Mouse (Mus musculus) layer of hippocampus, postnatal 10 days (tissue): ENCODE results near the gene Myh10. TPM values are rescaled to one million over a fixed set of nuclear protein-coding genes. Genes with fewer than 3 reads are reported as not detected.
A peak's percentile ranks its signal among the peaks of the same experiment; 100 is the strongest.
"Not testable (repeated sequence)": the region's sequence is repeated elsewhere in the genome, so short reads cannot be mapped to it uniquely, and the experiment has no call there.

Source experiments
- DNase-seq, 2 experiments: peaks; one replicate each; pipeline ENCODE4 v3.0.0; 2021; ENCODE audit warnings: low spot score in 2 of 2
- total RNA-seq, 2 experiments: library from RNA; stranded (reverse); gene quantifications; 2 replicates each; pipeline ENCODE4 v1.2.3; 2021

Myh10 gene
- total RNA-seq, 2 experiments from 2014 or later, result 164 to 167 TPM

DNA sequence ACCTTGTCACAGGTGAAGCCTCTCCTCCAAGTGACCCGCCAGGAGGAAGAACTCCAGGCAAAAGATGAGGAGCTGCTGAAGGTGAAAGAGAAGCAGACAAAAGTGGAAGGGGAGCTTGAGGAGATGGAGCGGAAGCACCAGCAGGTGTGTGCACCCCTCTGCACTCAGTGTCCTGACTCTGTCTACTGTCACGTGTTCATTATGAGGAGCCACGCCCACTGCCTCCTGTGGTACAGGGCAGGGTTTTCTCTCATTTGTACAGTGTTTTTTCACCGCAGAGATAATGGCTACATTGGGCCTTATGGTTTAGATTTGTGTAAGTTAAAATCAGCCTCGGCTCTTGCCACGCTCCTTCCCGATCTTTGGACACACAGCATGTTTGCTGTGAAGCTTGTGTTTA lies 94.5 kb downstream of the Myh10 start:
- no peak for DNase-seq

DNA sequence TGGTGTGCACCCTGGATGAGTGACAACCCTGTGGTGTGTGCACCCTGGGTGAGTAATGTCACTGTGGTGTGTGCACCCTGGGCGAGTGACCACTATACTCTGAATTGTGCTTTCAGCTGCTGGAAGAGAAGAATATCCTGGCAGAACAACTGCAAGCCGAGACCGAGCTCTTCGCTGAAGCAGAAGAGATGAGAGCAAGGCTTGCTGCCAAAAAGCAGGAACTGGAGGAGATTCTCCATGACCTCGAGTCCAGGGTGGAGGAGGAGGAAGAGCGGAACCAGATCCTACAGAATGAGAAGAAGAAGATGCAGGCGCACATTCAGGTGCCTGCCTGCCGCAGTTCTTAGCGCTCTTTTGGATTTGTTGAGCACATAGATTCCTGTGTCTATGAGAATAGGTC lies 95.9 kb downstream of the Myh10 start:
- no peak for DNase-seq

DNA sequence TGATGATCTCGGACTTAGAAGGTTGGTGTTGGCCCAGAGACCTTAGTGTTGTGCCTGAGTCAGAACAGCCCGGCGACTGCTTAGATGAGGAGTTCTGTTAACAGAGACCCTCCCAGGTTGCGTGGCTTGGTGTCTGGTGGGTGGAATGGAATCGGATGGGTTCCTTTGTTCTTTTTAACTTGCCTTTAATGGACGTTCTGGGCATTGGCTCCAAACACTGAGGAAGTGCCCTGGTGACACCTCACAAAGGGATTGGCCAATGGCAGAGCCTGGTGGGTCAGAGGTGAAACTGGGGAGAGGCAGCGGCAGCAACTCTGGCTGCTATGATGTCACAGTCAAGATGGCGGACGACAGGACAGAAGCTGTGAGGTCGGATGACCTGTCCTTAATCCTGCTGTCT lies 99.4 kb downstream of the Myh10 start:
- DNase-seq, result no peak

DNA sequence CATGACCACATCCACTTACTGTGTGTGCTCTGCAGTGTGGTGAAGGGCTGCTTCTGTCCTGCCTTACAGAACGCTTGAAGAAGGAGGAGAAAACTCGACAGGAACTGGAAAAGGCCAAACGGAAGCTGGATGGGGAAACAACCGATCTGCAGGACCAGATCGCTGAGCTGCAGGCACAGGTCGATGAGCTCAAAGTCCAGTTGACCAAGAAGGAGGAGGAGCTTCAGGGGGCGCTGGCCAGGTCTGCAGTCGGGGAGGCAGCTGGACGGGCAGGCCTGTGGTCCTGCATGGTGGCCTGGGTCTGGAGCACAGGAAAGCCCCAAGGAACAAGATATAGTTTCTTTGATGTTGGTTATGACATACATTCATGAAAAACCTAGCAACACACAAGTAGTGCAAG lies 100.4 kb downstream of the Myh10 start:
- no peak for DNase-seq

DNA sequence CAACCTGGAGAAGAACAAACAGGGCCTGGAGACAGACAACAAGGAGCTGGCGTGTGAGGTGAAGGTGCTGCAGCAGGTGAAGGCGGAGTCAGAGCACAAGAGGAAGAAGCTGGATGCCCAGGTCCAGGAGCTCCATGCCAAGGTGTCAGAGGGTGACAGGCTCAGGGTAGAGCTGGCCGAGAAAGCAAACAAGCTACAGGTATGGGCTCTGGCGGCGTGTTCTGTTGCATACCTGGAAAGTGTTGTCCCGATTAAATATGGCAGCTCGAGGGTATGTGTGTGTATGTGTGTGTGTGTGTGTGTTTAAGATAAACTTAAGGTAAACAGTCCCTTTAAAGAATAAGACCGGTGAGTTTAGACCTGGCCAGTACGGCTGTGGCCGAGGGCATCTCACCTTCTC lies 106.9 kb downstream of the Myh10 start:
- DNase-seq, result no peak

- DNase-seq, result no peak
Observed at GRCm38 (mm10) chr11:68805148-68805547, 113.8 kb downstream of the Myh10 start.

- DNase-seq, result peak; percentile 85 to 86
Observed at GRCm38 (mm10) chr11:68807787-68808186, 116.4 kb downstream of the Myh10 start.

DNA sequence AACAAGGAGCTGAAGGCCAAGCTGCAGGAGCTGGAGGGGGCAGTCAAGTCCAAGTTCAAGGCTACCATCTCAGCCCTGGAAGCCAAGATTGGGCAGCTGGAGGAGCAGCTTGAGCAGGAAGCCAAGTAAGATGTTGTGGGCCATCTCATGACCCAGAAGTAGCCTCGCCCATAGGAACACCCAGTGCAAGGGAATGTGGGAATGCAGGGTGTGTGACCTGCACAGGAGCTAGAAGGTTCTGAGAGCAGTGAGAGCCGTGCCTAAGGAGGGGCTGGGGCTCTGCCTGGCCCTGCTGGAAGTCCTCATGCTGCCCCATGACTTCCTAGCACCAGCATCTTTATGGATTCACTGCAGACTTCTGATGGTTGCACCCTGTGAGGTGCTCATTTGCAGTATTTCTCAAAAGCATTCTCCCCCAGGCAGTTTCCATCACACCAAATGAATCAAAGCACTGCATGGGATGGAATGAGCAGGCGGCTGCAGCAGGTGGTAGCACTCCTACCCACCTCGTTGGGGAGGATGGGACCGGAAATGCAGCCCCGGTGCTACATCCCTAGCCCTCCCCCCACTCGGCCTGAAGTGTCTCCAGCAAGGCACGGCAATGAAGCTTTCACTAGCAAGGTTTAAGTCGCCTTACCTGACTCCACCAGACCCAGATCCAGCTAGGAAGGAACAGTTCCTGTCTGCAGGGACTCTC lies 120.7 kb downstream of the Myh10 start:
- no peak for DNase-seq

- no peak for DNase-seq
Observed at GRCm38 (mm10) chr11:68818416-68818815, 127.1 kb downstream of the Myh10 start.

- DNase-seq, result no peak
Observed at GRCm38 (mm10) chr11:68819226-68819805, 128.0 kb downstream of the Myh10 start.

DNA sequence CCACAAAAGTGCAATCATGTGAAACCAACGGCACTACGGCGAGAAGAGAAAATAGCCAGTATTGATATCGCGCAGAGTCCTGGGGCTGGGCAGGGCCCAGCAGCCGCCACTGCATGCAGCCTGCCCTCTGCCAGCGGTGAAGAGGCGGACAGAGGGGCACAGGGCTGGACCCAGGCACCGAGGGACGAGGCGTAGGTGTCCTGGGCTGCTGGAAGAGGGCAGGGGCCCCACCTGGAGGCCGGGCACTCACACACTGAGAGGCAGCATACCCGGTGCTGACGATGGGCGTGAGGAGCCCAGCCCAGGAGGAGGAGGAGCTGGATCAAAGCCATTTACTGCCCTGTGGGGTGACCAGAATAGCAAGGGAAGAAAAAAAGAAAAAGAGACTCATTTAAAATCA lies 131.0 kb downstream of the Myh10 start:
- no peak for DNase-seq

GRCm38 (mm10) chr11:68826735-68827134 lies 135.4 kb downstream of the Myh10 start:
- no peak for DNase-seq

DNA sequence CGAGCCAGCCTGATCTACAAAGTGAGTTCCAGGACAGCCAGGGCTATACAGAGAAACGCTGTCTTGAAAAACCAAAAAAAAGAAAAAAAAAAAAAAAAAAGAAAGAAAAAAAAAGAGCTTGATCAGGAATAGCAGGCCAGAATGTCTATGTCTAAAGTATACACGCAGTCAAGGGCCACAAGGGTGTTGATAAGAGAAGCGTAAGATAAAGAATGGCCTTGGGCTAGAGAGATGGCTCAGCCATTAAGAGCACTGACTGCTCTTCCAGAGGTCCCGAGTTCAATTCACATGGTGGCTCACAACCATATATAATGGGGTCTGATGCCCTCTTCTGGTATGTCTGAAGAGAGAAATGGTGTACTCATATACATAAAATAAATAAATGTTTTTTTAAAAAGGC lies 140.2 kb downstream of the Myh10 start:
- DNase-seq, result not testable (repeated sequence)

DNA sequence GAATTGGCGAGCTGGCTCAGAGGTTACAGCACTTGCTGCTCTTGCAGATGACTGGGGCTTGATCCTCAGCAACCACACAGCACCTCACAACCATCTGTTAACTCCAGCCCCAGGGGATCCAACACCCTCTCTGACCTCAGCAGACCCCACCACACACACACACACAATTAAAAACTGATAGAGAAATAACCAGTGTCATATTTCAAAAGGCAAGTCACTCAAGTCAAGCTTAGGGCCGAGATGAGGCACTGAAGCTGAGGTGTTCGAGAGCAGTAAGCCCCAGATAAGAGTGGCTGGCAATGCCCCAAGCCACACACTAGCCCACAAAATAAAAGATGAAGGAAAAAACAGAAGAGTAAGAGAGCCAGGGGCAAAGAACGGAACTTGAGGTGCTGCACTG lies 141.4 kb downstream of the Myh10 start:
- DNase-seq, result no peak

- no peak for DNase-seq
Observed at GRCm38 (mm10) chr11:68833593-68833992, 142.2 kb downstream of the Myh10 start.

DNA sequence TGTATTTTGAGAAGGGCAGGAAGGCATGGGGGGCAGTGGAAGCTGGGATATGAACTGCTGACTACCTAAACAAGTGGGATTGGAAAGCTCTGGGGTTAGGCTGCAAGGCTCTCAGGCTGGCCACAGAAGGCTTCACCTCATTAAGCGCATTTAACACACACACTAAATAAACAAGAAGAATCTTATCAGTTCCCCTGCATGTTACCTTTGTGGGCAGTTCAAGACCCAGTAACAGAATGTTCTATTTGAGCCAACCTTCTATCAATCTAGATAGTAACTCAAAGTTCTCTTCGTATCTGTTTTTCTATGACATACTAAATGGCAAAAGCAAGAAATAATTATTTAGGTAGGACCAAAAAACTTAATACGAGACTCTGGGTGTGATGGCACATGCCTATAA lies 143.7 kb downstream of the Myh10 start:
- DNase-seq, result no peak

DNA sequence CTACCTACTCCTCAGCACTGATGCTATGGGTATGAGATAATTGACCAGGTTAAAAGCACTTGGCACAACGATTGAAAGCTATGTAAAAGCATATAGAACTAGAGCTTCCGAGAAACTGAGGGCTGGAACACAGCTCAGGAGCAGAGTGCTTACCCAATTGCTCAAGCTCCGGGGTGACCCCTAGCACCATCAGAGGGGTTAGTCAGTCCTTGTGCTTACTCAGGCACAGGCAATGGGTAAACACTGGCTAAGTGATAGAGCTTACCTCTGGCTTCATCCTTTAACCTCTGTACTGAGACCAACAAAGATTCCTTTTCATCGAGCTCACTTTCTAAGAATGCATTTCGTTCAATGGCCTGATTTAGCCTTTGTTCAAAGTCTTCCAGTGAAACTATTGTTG lies 148.2 kb downstream of the Myh10 start:
- no peak for DNase-seq

DNA sequence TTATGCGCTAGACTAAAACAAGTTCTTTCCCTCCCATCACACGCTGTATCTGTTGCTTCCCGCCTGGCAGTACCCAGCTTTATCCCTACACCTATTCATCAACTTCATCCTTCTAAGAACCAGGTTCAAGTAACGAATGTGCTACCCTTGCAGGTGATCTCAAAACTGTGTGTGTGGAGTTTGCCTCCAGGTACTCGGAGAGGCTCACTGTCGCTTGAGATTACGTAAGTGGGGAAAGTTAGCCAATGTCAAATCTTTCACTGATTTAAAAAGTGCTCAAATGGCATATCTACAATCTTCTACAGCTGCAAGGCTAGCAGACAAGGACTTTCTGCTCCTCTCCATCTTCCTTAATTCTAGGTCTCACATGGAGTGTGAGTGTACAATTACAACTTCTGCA lies 159.5 kb downstream of the Myh10 start:
- no peak for DNase-seq

DNA sequence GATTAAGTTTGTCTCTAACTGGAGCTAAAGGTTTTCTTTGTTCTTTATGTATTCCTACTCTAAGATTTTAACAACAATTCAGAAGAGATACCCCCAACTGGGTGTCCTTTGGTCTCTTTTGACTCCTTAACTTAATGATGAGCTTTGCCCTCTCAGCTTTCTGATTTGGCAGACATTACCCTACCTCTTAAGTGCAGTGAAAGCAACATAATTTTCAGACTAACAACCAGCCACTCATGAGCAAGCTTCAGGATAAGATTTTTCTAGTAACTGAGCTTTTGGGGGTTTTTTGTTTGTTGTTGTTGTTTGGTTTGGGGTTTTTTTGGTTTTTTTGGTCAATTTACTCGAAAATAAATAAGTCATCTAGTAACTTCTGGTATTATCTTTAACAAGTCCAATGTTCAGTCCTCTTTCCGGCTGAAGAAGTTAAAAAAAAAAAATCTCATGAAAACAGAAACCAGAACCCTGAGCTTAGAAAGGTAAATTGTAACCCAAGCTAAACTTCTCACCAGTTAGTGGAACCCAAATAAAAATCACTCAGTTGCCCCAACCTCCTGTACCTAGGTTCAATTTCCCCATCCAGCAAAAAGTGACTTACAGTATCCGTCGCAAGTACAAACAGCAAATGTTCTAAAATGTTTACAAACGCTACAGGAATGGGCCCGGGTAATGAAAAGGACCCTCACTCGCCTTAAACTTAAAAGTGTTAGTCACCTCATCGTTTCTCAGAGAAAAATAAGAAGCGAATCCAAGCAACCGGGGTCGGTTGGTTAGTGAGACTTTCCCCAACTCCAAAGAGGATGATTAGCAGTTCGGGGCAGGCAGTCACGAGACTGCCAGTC lies 160.5 kb downstream of the Myh10 start:
- no peak for DNase-seq

DNA sequence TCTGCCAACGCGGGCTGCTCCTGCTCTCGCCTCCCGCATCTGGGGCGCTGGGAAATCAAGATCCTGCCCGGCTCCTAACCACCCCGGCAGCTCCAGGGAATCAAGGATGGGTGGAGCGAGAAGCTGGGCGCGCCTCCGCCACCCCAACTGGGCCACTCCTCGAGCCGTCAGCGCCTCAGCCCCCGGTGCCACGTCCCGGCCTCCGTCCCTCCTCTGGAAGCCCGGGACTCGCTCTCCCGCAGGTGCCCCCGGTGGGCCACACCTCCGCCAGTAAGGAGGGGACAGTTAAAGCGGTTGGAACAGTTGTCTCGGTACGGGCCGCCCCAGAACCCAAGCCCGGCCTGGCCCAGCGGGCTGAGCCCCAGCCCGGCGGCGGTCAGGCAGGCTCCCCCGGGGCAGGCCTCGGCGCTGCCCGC lies 161.1 kb downstream of the Myh10 start:
- DNase-seq, result no peak

GRCm38 (mm10) chr11:68852932-68853409 lies 161.6 kb downstream of the Myh10 start:
- peak; percentile 100 for DNase-seq
